21 mouse cellular contexts compared by ENCODE assay signal in the genomic region with DNA sequence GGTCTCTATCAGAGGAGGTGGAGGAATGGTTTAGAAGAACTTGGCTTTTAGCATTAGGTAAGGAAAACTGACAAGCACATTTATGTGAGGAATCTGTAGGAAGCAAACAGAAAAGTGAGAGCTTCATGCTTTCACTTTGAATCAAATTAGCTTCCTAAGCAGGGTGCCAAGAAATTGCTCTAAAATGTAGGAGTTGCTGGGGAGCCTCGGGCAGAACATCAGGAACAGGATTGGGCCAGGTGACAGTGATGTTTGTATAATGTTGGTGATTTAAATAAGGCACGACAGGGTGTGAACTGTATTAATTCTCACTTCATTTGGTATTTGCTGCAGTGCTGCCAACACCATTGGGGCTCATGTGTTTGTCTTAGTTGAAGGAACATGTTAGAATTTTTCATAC. TPM values are rescaled to one million over a fixed set of nuclear protein-coding genes. Genes with fewer than 3 reads are reported as not detected.
DNase-seq lines count a peak whose midpoint lies in the region; ATAC-seq lines count a peak whose summit lies in the region.
"Had no signal": no experiment of that assay in that cellular context is flagged by ENCODE, and none has a peak within 500 bp of the region (broad histone marks: within the 10 kb centered on the region; RNA-seq: fewer than 3 reads in every experiment).

No protein-coding gene starts in this region.

- no peak overlapping the region for H3K4me3 ChIP-seq in forebrain, embryonic 13.5 days
- no peak overlapping the region for H3K4me3 ChIP-seq in forebrain, embryonic 12.5 days (replicated peaks)
- H3K4me3 ChIP-seq: embryonic facial prominence, embryonic 13.5 days; heart, embryonic 13.5 days; hindbrain, embryonic 15.5 days had no signal

- DNase-seq in frontal cortex, postnatal 25 days (ENCODE audit: low spot score in 2 of 2) = no peak
- peak; percentile 51 for DNase-seq in right cerebral cortex, adult 18-20 months
- no peak for DNase-seq in right cerebral cortex, postnatal 10 days (ENCODE audit: low spot score in 2 of 2)
- DNase-seq: adrenal gland, postnatal 10 days; B cell, adult 2 months; cerebellum, adult 18-20 months; cerebellum, adult 9-11 months; cerebellum, postnatal 36 days; gastrocnemius, postnatal 36 days; heart, adult 11 months; heart, postnatal 36 days had no signal

- H3K27me3 ChIP-seq in forebrain, embryonic 13.5 days = no peaks in the 10 kb centered on the region
- no peaks in the 10 kb centered on the region for H3K27me3 ChIP-seq in forebrain, embryonic 12.5 days
- H3K27me3 ChIP-seq: embryonic facial prominence, embryonic 13.5 days; heart, embryonic 13.5 days; hindbrain, embryonic 15.5 days had no signal

- H3K36me3 ChIP-seq in forebrain, embryonic 13.5 days (ENCODE audit: poor library complexity, severe bottlenecking) = peaks cover 65% of the 10 kb centered on the region
- peaks cover 57% of the 10 kb centered on the region for H3K36me3 ChIP-seq in forebrain, embryonic 12.5 days (replicated peaks)

- H3K27ac ChIP-seq in forebrain, embryonic 13.5 days = no peak overlapping the region
- no peak overlapping the region for H3K27ac ChIP-seq in forebrain, embryonic 12.5 days
- H3K27ac ChIP-seq: embryonic facial prominence, embryonic 13.5 days; heart, embryonic 13.5 days; hindbrain, embryonic 15.5 days had no signal

- no peak overlapping the region for H3K4me2 ChIP-seq in forebrain, embryonic 13.5 days
- H3K4me2 ChIP-seq in forebrain, embryonic 12.5 days = no peak overlapping the region
- H3K4me2 ChIP-seq: embryonic facial prominence, embryonic 13.5 days; heart, embryonic 13.5 days; hindbrain, embryonic 15.5 days had no signal

- H3K9me3 ChIP-seq in forebrain, embryonic 13.5 days (replicated peaks) = no peaks in the 10 kb centered on the region
- H3K9me3 ChIP-seq in forebrain, embryonic 12.5 days = no peaks in the 10 kb centered on the region
- H3K9me3 ChIP-seq: embryonic facial prominence, embryonic 13.5 days; heart, embryonic 13.5 days; hindbrain, embryonic 15.5 days had no signal

- peak; percentile 36; the same call in 1 of the 2 replicates for ATAC-seq in forebrain, embryonic 13.5 days
- no peak for ATAC-seq in forebrain, embryonic 12.5 days (ENCODE audit: low FRiP score)
- ATAC-seq in frontal cortex, adult (ENCODE audit: low TSS enrichment) = peak; percentile 83
- no peak for ATAC-seq in CD4-positive, CD25-positive, alpha-beta regulatory T cell, adult 4 months
- ATAC-seq: intestine, embryonic 16.5 days had no signal

- no peaks in the 10 kb centered on the region; the same call in 1 of the 2 replicates for H3K4me1 ChIP-seq in forebrain, embryonic 13.5 days
- no peaks in the 10 kb centered on the region for H3K4me1 ChIP-seq in forebrain, embryonic 12.5 days
- H3K4me1 ChIP-seq: embryonic facial prominence, embryonic 13.5 days; heart, embryonic 13.5 days; hindbrain, embryonic 15.5 days had no signal

- H3K9ac ChIP-seq in forebrain, embryonic 13.5 days = no peak overlapping the region
- H3K9ac ChIP-seq in forebrain, embryonic 12.5 days = no peak overlapping the region
- H3K9ac ChIP-seq: embryonic facial prominence, embryonic 13.5 days; heart, embryonic 13.5 days; hindbrain, embryonic 15.5 days had no signal

- WGBS in forebrain, embryonic 13.5 days = 63% methylated on average over 2 of the region's 2 CpGs
- WGBS in forebrain, embryonic 12.5 days = 72% methylated on average over 2 of the region's 2 CpGs

RNA-seq across cellular contexts. Expression of a gene that starts 21.4 kb away (rescaled TPM):
- 7.7 and 8.6 TPM in 2 replicates for polyA plus RNA-seq in forebrain, embryonic 13.5 days (2015; fragmentation: Nextera tagmentation; extraction: Ambion mirVana)
- polyA plus RNA-seq in forebrain, embryonic 12.5 days (2016; fragmentation: Nextera tagmentation; extraction: Ambion mirVana) = 7.9 and 8.0 TPM in 2 replicates
- polyA plus RNA-seq in CD4-positive, CD25-positive, alpha-beta regulatory T cell, adult 4 months (2017; shearing (Covaris generic)) = 1 to 10 TPM; 7.6 to 8.4 TPM

RNA-seq across cellular contexts. Expression of a gene that starts 31.6 kb away (rescaled TPM):
- polyA plus RNA-seq in forebrain, embryonic 13.5 days (2015; fragmentation: Nextera tagmentation; extraction: Ambion mirVana) = 3.6 and 4.4 TPM in 2 replicates
- polyA plus RNA-seq in forebrain, embryonic 12.5 days (2016; fragmentation: Nextera tagmentation; extraction: Ambion mirVana) = 4.2 and 5.1 TPM in 2 replicates
- not detected for polyA plus RNA-seq in CD4-positive, CD25-positive, alpha-beta regulatory T cell, adult 4 months (2017; shearing (Covaris generic))

RNA-seq across cellular contexts. Expression of a gene that starts 31.9 kb away (rescaled TPM):
- 0.19 and 0.25 TPM in 2 replicates for polyA plus RNA-seq in forebrain, embryonic 13.5 days (2015; fragmentation: Nextera tagmentation; extraction: Ambion mirVana)
- 0.11 and 0.22 TPM in 2 replicates for polyA plus RNA-seq in forebrain, embryonic 12.5 days (2016; fragmentation: Nextera tagmentation; extraction: Ambion mirVana)
- under 1 TPM; 0.16 to 0.30 TPM for polyA plus RNA-seq in CD4-positive, CD25-positive, alpha-beta regulatory T cell, adult 4 months (2017; shearing (Covaris generic))
- polyA plus RNA-seq: heart, postnatal 0 days; hindbrain, embryonic 11.5 days had no signal

Comparison
In these comparisons a context has a peak if more than half of its experiments do, and no peak if none do; other contexts are left out.
1. ATAC-seq: peak in forebrain, embryonic 13.5 days (single experiment) and frontal cortex, adult (single experiment); none in forebrain, embryonic 12.5 days (single experiment) and CD4-positive, CD25-positive, alpha-beta regulatory T cell, adult 4 months (single experiment).